Mouse (Mus musculus) intestine, postnatal 0 days (tissue): ENCODE measurements around the gene Syn3. TPM values are rescaled to one million over a fixed set of nuclear protein-coding genes. Genes with fewer than 3 reads are reported as not detected.

Source experiments
- ATAC-seq: fragments of 200-750 bp; cut with Nextera tagmentation; 2 replicates; pipeline ENCODE4 v1.8.0; 2017; ENCODE audit warnings: mild to moderate bottlenecking, moderate TSS enrichment, moderate library complexity
- H3K27ac ChIP-seq: fragments of 300-500 bp; sonication (generic); 2 replicates; pipeline ENCODE4 v1.5.1; 2014; ENCODE audit warnings: mild to moderate bottlenecking, low read depth, low read length, moderate library complexity
- H3K27me3 ChIP-seq: fragments of 300-500 bp; sonication (generic); replicated peaks from 2 replicates; pipeline ENCODE4 v1.6.1; 2014; ENCODE audit warnings: low read length, mixed read lengths; ENCODE audit not compliant: control insufficient read depth, insufficient read depth
- H3K36me3 ChIP-seq: fragments of 300-500 bp; sonication (generic); 2 replicates; pipeline ENCODE4 v1.6.1; 2014; ENCODE audit warnings: mild to moderate bottlenecking, moderate library complexity; ENCODE audit not compliant: control insufficient read depth, insufficient read depth
- H3K4me1 ChIP-seq: fragments of 300-500 bp; sonication (generic); replicated peaks from 2 replicates; pipeline ENCODE4 v1.6.1; 2014; ENCODE audit warnings: antibody characterized with exemption, low read length, mixed read lengths; ENCODE audit not compliant: control insufficient read depth, insufficient read depth
- H3K4me2 ChIP-seq: fragments of 300-500 bp; sonication (generic); replicated peaks from 2 replicates; pipeline ENCODE4 v1.6.1; 2014; ENCODE audit warnings: low read depth, mild to moderate bottlenecking, moderate library complexity
- H3K4me3 ChIP-seq: fragments of 300-500 bp; sonication (generic); 2 replicates; pipeline ENCODE4 v1.5.1; 2014; ENCODE audit warnings: low read depth, low read length
- H3K9ac ChIP-seq: fragments of 300-500 bp; sonication (generic); 2 replicates; pipeline ENCODE4 v1.6.1; 2014; ENCODE audit warnings: mild to moderate bottlenecking, low read depth, low read length
- H3K9me3 ChIP-seq: fragments of 300-500 bp; sonication (generic); 2 replicates; pipeline ENCODE4 v1.6.1; 2016; ENCODE audit warnings: mixed run types; ENCODE audit not compliant: control insufficient read depth
- CTCF ChIP-seq: sonication (generic); IDR thresholded peaks from 2 replicates; pipeline ENCODE4 v1.5.1; 2016; ENCODE audit warnings: low read depth, mild to moderate bottlenecking, control low read depth, antibody characterized with exemption, moderate library complexity
- WGBS: fragments of 180-500 bp; shearing (Covaris S2); extraction: QIAGEN DNeasy Blood & Tissue Kit; methylation state at CpG from one replicate; pipeline ENCODE4 v1.1.7; 2014; 5-methylcytosine and 5-hydroxymethylcytosine counted together
- polyA plus RNA-seq: library from polyadenylated mRNA; unstranded; fragments of >200 nt; fragmentation: Nextera tagmentation; extraction: Ambion mirVana; gene quantifications from 2 replicates; pipeline ENCODE4 v1.2.1, GENCODE M21; 2015

Syn3 gene
- polyA plus RNA-seq, 1 experiment from 2014 or later: 1.1 TPM

DNA sequence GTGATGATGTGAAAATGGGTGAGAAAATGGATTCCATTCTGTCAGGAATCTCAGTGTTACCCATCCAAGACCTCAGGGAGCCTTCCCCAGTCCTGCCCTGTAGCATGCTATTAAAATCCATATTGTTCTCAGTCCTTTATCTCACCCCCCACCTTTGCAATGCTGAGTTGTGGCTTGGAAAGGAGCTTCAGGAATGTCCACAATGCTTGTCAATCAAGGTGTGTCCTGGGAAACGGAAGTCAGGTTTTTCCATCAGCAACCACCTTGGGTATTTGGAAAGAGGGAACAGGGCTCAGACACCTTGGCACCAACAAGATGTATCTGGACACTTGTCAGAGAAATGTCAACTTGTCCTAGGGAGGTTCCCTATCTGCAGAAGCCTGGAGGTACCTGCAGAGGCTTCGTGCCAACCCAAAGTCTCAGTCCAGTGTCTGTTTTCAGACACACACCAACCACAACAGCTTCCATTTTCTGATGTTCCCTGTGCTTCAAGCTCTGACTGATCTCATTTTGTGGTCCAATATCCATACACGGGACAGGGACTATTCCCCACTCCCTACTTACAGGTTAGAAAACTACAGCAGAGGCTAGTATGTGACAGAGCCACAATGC, 302.2 kb downstream of the Syn3 start:
- Histone ChIP-seq H3K27ac (no peak overlapping the region), H3K36me3 (no peaks in the 10 kb centered on the region), H3K4me2 (no peak overlapping the region), H3K4me3 (no peak overlapping the region), H3K9ac (no peak overlapping the region), H3K4me1 (no peaks in the 10 kb centered on the region), H3K27me3 (no peaks in the 10 kb centered on the region), H3K9me3 (no peaks in the 10 kb centered on the region)
- WGBS: 73% methylated on average over 3 of the region's 3 CpGs
- ATAC-seq: no peak
- TF ChIP-seq CTCF: no peak

DNA sequence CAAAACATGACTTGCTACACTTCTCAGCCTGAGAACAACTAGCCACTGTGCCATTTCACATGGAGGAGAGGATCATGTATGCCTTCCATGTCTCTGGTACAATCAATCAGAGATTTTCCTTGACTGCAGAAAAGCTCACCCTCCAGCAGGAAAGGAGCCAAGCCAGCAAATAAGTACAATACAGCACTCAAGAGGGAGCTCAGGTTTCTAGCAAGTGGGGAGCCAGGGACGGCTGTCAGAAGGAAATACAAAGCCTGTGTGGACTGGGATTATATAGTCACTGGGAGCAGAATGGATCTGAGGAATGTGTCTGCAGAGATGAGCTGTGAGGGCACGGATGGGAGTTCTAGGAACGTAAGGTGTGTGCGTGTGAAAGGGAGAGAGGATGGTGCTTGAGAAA, 304.0 kb downstream of the Syn3 start:
- Histone ChIP-seq H3K27me3 (no peaks in the 10 kb centered on the region), H3K36me3 (no peaks in the 10 kb centered on the region), H3K4me2 (no peak overlapping the region), H3K4me1 (no peaks in the 10 kb centered on the region), H3K4me3 (no peak overlapping the region), H3K27ac (no peak overlapping the region), H3K9ac (no peak overlapping the region), H3K9me3 (no peaks in the 10 kb centered on the region)
- 79% methylated on average over 4 of the region's 4 CpGs for WGBS
- TF ChIP-seq CTCF: no peak
- ATAC-seq: no peak

DNA sequence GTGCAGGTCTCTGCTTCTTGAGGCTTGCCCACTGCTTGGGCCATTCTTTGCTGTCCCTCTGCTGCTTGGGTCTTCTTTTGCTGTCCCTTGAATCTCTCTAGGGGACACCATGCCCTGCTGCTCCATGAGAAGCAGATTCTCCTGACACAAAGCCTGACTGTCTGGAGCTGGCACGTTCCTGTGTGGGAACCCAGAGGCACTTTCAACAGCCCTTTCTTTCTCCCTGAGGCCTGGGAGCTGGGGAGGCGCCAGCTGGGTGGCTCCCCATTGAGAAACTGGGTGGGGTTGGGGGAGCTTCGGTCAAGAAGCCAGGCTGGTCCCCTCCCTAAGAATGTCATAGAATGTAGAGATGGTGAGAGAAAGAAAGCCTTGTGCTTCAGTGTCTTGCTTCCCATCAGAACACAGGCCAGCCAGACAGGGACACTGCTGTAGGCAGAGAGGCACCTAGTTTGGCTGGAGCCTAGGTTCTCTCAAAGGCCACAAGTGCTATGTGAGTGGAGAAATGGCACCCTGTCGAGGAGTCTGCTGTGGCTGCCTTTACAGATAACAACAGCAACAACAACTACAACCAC, 304.7 kb downstream of the Syn3 start:
- TF ChIP-seq CTCF: no peak
- H3K36me3 ChIP-seq: no peaks in the 10 kb centered on the region
- 63% methylated on average over 4 of the region's 4 CpGs for WGBS
- H3K9ac ChIP-seq: no peak overlapping the region
- no peaks in the 10 kb centered on the region for H3K27me3 ChIP-seq
- H3K27ac ChIP-seq: no peak overlapping the region
- no peak for ATAC-seq
- H3K4me1 ChIP-seq: no peaks in the 10 kb centered on the region
- H3K9me3 ChIP-seq: no peaks in the 10 kb centered on the region
- H3K4me3 ChIP-seq: no peak overlapping the region
- H3K4me2 ChIP-seq: no peak overlapping the region

DNA sequence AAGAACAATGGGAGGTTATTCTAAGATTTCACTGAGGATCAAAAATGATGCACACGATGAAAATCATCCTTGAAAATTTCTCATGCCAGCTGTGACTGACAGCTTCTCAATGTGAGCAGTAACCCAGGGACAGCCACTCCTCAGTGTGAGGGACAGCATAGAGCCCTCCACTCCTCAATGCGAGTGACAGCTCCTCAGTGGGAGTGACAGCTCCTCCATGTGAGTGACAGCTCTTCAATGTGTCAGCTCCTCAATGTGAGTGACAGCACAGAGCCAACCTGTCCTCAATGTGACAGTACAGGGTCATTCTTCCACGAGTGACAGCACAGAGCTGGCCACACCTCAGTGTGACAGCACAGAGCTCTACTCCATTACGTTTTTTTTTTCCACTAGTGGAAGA, 310.1 kb downstream of the Syn3 start:
- H3K4me2 ChIP-seq: no peak overlapping the region
- TF ChIP-seq CTCF: no peak
- H3K9ac ChIP-seq: no peak overlapping the region
- no peaks in the 10 kb centered on the region for H3K27me3 ChIP-seq
- no peaks in the 10 kb centered on the region for H3K36me3 ChIP-seq
- no peaks in the 10 kb centered on the region for H3K4me1 ChIP-seq
- H3K4me3 ChIP-seq: no peak overlapping the region
- no peak for ATAC-seq
- no peaks in the 10 kb centered on the region for H3K9me3 ChIP-seq
- H3K27ac ChIP-seq: no peak overlapping the region
- WGBS: 78% methylated on average over 4 of the region's 4 CpGs

DNA sequence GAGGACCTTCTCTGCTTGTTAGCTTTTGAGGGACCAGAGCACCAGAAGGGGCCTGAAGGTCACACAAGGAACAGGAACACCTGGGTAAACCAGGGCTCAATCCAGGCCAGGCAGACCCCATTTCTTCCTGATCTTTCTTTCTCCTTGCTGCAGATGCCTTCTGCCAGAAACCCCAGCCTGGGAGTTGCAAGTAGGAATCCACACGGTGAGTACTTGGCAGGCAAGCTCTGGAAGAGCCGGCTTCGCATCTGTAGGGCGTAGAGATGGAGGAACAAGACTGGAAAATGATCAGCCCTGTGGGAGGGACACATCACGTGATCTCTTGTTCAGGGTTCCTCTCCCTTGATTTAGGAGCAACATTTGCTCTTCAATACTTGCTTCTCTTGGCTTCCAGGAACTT, 310.8 kb downstream of the Syn3 start:
- Histone ChIP-seq H3K9ac (no peak overlapping the region), H3K27me3 (no peaks in the 10 kb centered on the region), H3K4me1 (no peaks in the 10 kb centered on the region), H3K4me3 (no peak overlapping the region), H3K4me2 (no peak overlapping the region), H3K27ac (no peak overlapping the region), H3K9me3 (no peaks in the 10 kb centered on the region), H3K36me3 (no peaks in the 10 kb centered on the region)
- ATAC-seq: no peak
- 80% methylated on average over 5 of the region's 5 CpGs for WGBS
- no peak for TF ChIP-seq CTCF

DNA sequence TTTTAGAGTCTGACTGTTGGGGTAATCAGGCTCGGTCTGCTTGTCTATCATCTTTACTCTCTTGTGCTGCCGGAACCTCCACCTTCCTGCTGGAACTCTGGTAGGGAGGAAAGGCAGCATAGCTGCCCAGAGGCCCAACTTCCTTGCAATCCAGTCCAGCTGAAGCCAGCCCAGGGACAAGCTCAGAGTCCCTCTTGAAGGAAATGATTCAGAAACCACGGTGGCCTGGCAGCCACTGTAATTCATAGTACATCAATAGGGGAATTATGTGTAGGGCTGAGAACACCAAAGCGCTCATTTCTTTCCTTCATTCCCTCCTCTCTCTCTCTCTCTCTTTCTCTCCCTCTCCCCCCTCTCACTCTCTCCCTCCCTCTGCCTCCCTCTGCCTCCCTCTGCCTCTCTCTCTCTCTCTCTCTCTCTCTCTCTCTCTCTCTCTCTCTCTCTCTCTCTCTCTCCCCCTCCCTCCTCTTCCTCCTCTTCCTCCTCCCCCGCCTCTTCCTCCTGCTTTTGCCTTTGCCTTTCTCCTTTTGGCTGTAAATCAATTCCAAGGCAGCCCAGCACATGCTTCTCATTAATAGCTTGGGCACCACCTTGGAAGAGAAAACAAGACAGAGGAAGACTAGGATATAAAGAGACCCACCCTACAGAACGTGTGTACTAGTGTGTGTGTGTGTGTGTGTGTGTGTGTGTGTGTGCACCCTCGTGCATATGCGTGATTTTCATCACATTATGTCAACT, 315.4 kb downstream of the Syn3 start:
- H3K4me1 ChIP-seq: no peaks in the 10 kb centered on the region
- H3K27me3 ChIP-seq: no peaks in the 10 kb centered on the region
- H3K4me2 ChIP-seq: no peak overlapping the region
- 70% methylated on average over 8 of the region's 8 CpGs for WGBS
- H3K27ac ChIP-seq: no peak overlapping the region
- H3K4me3 ChIP-seq: no peak overlapping the region
- no peak overlapping the region for H3K9ac ChIP-seq
- ATAC-seq: no peak
- H3K36me3 ChIP-seq: no peaks in the 10 kb centered on the region
- no peaks in the 10 kb centered on the region for H3K9me3 ChIP-seq
- TF ChIP-seq CTCF: no peak
